15 mouse cellular contexts compared by ENCODE assay signal in genomic region chr6:52232984-52233545, GRCm38 (mm10). TPM values are rescaled to one million over a fixed set of nuclear protein-coding genes. Genes with fewer than 3 reads are reported as not detected.
A peak's percentile ranks its signal among the peaks of the same experiment; 100 is the strongest.
DNase-seq lines count a peak whose midpoint lies in the region; ATAC-seq lines count a peak whose summit lies in the region.
"Had no signal": no experiment of that assay in that cellular context is flagged by ENCODE, and none has a peak within 500 bp of the region (broad histone marks: within the 10 kb centered on the region; RNA-seq: fewer than 3 reads in every experiment).

No protein-coding gene starts in this region.

- peak overlapping the region; percentile 22; the same call in 1 of the 2 replicates for H3K4me3 ChIP-seq in heart, embryonic 10.5 days
- H3K4me3 ChIP-seq in midbrain, embryonic 11.5 days (ENCODE audit: low read depth, low read length): no peak overlapping the region
- H3K4me3 ChIP-seq in midbrain, embryonic 14.5 days (replicated peaks; ENCODE audit: low read depth, low read length): no peak overlapping the region
- peak overlapping the region; percentile 38 for H3K4me3 ChIP-seq in intestine, embryonic 15.5 days (replicated peaks)
- H3K4me3 ChIP-seq in neural tube, embryonic 15.5 days (replicated peaks): peak overlapping the region; percentile 57
- H3K4me3 ChIP-seq: forebrain, embryonic 13.5 days; heart, embryonic 12.5 days; liver, embryonic 12.5 days had no signal

- H3K27ac ChIP-seq in heart, embryonic 10.5 days: no peak overlapping the region
- no peak overlapping the region for H3K27ac ChIP-seq in midbrain, embryonic 11.5 days (ENCODE audit: low read depth, low read length)
- H3K27ac ChIP-seq in midbrain, embryonic 14.5 days (replicated peaks; ENCODE audit: low read depth, low read length): no peak overlapping the region
- H3K27ac ChIP-seq in intestine, embryonic 15.5 days: peak overlapping the region; percentile 48; the same call in 1 of the 2 replicates
- H3K27ac ChIP-seq in neural tube, embryonic 15.5 days (replicated peaks): peak overlapping the region; percentile 82
- H3K27ac ChIP-seq: forebrain, embryonic 13.5 days; liver, embryonic 12.5 days; macrophage had no signal

- peaks cover 99% of the 10 kb centered on the region for H3K27me3 ChIP-seq in heart, embryonic 10.5 days (ENCODE audit: insufficient read depth, poor library complexity, severe bottlenecking)
- H3K27me3 ChIP-seq in midbrain, embryonic 11.5 days (ENCODE audit: control insufficient read depth, insufficient read depth, low read length): peaks cover 94% of the 10 kb centered on the region
- H3K27me3 ChIP-seq in midbrain, embryonic 14.5 days (ENCODE audit: control insufficient read depth, insufficient read depth, low read length): peaks cover 96% of the 10 kb centered on the region
- peaks cover 92% of the 10 kb centered on the region for H3K27me3 ChIP-seq in intestine, embryonic 15.5 days (replicated peaks)
- H3K27me3 ChIP-seq in neural tube, embryonic 15.5 days (replicated peaks): peaks cover 17% of the 10 kb centered on the region

- H3K4me2 ChIP-seq in midbrain, embryonic 11.5 days: no peak overlapping the region
- no peak overlapping the region for H3K4me2 ChIP-seq in midbrain, embryonic 14.5 days (ENCODE audit: low read length)
- peak overlapping the region; percentile 48 for H3K4me2 ChIP-seq in intestine, embryonic 15.5 days (replicated peaks)
- H3K4me2 ChIP-seq in neural tube, embryonic 15.5 days: peak overlapping the region; percentile 57
- H3K4me2 ChIP-seq: forebrain, embryonic 13.5 days; heart, embryonic 12.5 days had no signal

- no peaks in the 10 kb centered on the region for H3K36me3 ChIP-seq in heart, embryonic 10.5 days
- H3K36me3 ChIP-seq in midbrain, embryonic 11.5 days (ENCODE audit: control insufficient read depth, insufficient read depth, low read length): no peaks in the 10 kb centered on the region
- H3K36me3 ChIP-seq in midbrain, embryonic 14.5 days (ENCODE audit: control insufficient read depth, insufficient read depth, low read length): no peaks in the 10 kb centered on the region
- H3K36me3 ChIP-seq in intestine, embryonic 15.5 days: no peaks in the 10 kb centered on the region
- no peaks in the 10 kb centered on the region for H3K36me3 ChIP-seq in neural tube, embryonic 15.5 days
- H3K36me3 ChIP-seq: heart, embryonic 12.5 days; liver, embryonic 12.5 days had no signal

- peaks cover 20% of the 10 kb centered on the region for H3K4me1 ChIP-seq in heart, embryonic 10.5 days
- H3K4me1 ChIP-seq in midbrain, embryonic 11.5 days (ENCODE audit: control insufficient read depth, insufficient read depth, low read length): no peaks in the 10 kb centered on the region; the same call in 1 of the 2 replicates
- no peaks in the 10 kb centered on the region for H3K4me1 ChIP-seq in midbrain, embryonic 14.5 days (ENCODE audit: control insufficient read depth, insufficient read depth, low read length)
- peaks cover 14% of the 10 kb centered on the region for H3K4me1 ChIP-seq in intestine, embryonic 15.5 days (replicated peaks)
- peaks cover 30% of the 10 kb centered on the region for H3K4me1 ChIP-seq in neural tube, embryonic 15.5 days
- H3K4me1 ChIP-seq: forebrain, embryonic 13.5 days; liver, embryonic 12.5 days had no signal

- H3K9me3 ChIP-seq in heart, embryonic 10.5 days: no peaks in the 10 kb centered on the region
- no peaks in the 10 kb centered on the region for H3K9me3 ChIP-seq in midbrain, embryonic 11.5 days (ENCODE audit: control insufficient read depth, low read length)
- H3K9me3 ChIP-seq in midbrain, embryonic 14.5 days (ENCODE audit: control insufficient read depth, low read length): no peaks in the 10 kb centered on the region
- no peaks in the 10 kb centered on the region for H3K9me3 ChIP-seq in intestine, embryonic 15.5 days
- no peaks in the 10 kb centered on the region for H3K9me3 ChIP-seq in neural tube, embryonic 15.5 days (replicated peaks)
- H3K9me3 ChIP-seq: forebrain, embryonic 13.5 days; heart, embryonic 12.5 days; liver, embryonic 12.5 days had no signal

- no peak overlapping the region for H3K9ac ChIP-seq in midbrain, embryonic 11.5 days (ENCODE audit: low read length)
- H3K9ac ChIP-seq in midbrain, embryonic 14.5 days (replicated peaks; ENCODE audit: low read length): no peak overlapping the region
- peak overlapping the region; percentile 44 for H3K9ac ChIP-seq in intestine, embryonic 15.5 days
- H3K9ac ChIP-seq in neural tube, embryonic 15.5 days (replicated peaks): peak overlapping the region; percentile 65
- H3K9ac ChIP-seq: forebrain, embryonic 13.5 days; heart, embryonic 12.5 days; liver, embryonic 12.5 days had no signal

- WGBS in heart, embryonic 10.5 days: 2% methylated on average over 23 of the region's 23 CpGs
- under 1% methylated on average over 23 of the region's 23 CpGs for WGBS in midbrain, embryonic 11.5 days
- WGBS in midbrain, embryonic 14.5 days: 2% methylated on average over 23 of the region's 23 CpGs
- 3% methylated on average over 23 of the region's 23 CpGs for WGBS in intestine, embryonic 15.5 days
- WGBS in neural tube, embryonic 15.5 days: 3% methylated on average over 23 of the region's 23 CpGs

- ATAC-seq in midbrain, embryonic 11.5 days (ENCODE audit: low FRiP score): no peak
- no peak for ATAC-seq in midbrain, embryonic 14.5 days (ENCODE audit: low FRiP score, low TSS enrichment)
- ATAC-seq in intestine, embryonic 15.5 days: no peak
- ATAC-seq in neural tube, embryonic 15.5 days (ENCODE audit: low FRiP score): no peak
- ATAC-seq in cerebellum, adult (ENCODE audit: insufficient number of reproducible peaks, low FRiP score, low TSS enrichment): no peak
- ATAC-seq: forebrain, embryonic 13.5 days; liver, embryonic 12.5 days had no signal

- peak; percentile 72 for DNase-seq in heart, embryonic 10.5 days (ENCODE audit: low spot score)
- no peak for DNase-seq in heart, adult 9 months (ENCODE audit: low spot score in 2 of 2)
- DNase-seq in midbrain, embryonic 11.5 days (ENCODE audit: low spot score, missing footprints): peak; percentile 97
- no peak for DNase-seq in midbrain, embryonic 14.5 days
- no peak for DNase-seq in spleen, adult 18-20 months
- DNase-seq: adrenal gland, postnatal 36 days; cerebellum, adult 11-12 months; layer of hippocampus, postnatal 36 days had no signal

RNA-seq across cellular contexts. Expression of gene Hoxa9, which starts 2.2 kb away (rescaled TPM):
- 0.37 and 5.6 TPM in 2 replicates for polyA plus RNA-seq in heart, embryonic 10.5 days (2016; fragmentation: Nextera tagmentation; extraction: Ambion mirVana)
- not detected in 2 replicates for polyA plus RNA-seq in midbrain, embryonic 11.5 days (2014; fragmentation: Nextera tagmentation; extraction: Ambion mirVana)
- not detected in 2 replicates for polyA plus RNA-seq in midbrain, embryonic 14.5 days (2014; fragmentation: Nextera tagmentation; extraction: Ambion mirVana)
- polyA plus RNA-seq in intestine, embryonic 15.5 days (2015; fragmentation: Nextera tagmentation; extraction: Ambion mirVana): 5.3 and 6.3 TPM in 2 replicates
- 64.3 and 77.5 TPM in 2 replicates for polyA plus RNA-seq in neural tube, embryonic 15.5 days (2015; fragmentation: Nextera tagmentation; extraction: Ambion mirVana)
- polyA plus RNA-seq: forebrain, embryonic 13.5 days had no signal

RNA-seq across cellular contexts. Expression of gene Hoxa10, which starts 7.6 kb away (rescaled TPM):
- 0.30 and 3.6 TPM in 2 replicates for polyA plus RNA-seq in heart, embryonic 10.5 days (2016; fragmentation: Nextera tagmentation; extraction: Ambion mirVana)
- polyA plus RNA-seq in midbrain, embryonic 11.5 days (2014; fragmentation: Nextera tagmentation; extraction: Ambion mirVana): not detected in 2 replicates
- polyA plus RNA-seq in midbrain, embryonic 14.5 days (2014; fragmentation: Nextera tagmentation; extraction: Ambion mirVana): not detected in 2 replicates
- 11.4 and 20.2 TPM in 2 replicates for polyA plus RNA-seq in intestine, embryonic 15.5 days (2015; fragmentation: Nextera tagmentation; extraction: Ambion mirVana)
- 48.9 and 69.7 TPM in 2 replicates for polyA plus RNA-seq in neural tube, embryonic 15.5 days (2015; fragmentation: Nextera tagmentation; extraction: Ambion mirVana)
- polyA plus RNA-seq: macrophage had no signal

RNA-seq across cellular contexts. Expression of gene Hoxa7, which starts 11.4 kb away (rescaled TPM):
- polyA plus RNA-seq in heart, embryonic 10.5 days (2016; fragmentation: Nextera tagmentation; extraction: Ambion mirVana): 0.11 and 2.5 TPM in 2 replicates
- 0.14 TPM in 1 of 2 replicates, not detected in the other for polyA plus RNA-seq in midbrain, embryonic 11.5 days (2014; fragmentation: Nextera tagmentation; extraction: Ambion mirVana)
- polyA plus RNA-seq in midbrain, embryonic 14.5 days (2014; fragmentation: Nextera tagmentation; extraction: Ambion mirVana): not detected in 2 replicates
- polyA plus RNA-seq in intestine, embryonic 15.5 days (2015; fragmentation: Nextera tagmentation; extraction: Ambion mirVana): 7.5 and 9.4 TPM in 2 replicates
- polyA plus RNA-seq in neural tube, embryonic 15.5 days (2015; fragmentation: Nextera tagmentation; extraction: Ambion mirVana): 86.8 and 109 TPM in 2 replicates
- polyA plus RNA-seq: forebrain, embryonic 13.5 days; heart, embryonic 12.5 days had no signal

RNA-seq across cellular contexts. Expression of gene Hoxa11, which starts 12.5 kb away (rescaled TPM):
- 0.06 and 1.7 TPM in 2 replicates for polyA plus RNA-seq in heart, embryonic 10.5 days (2016; fragmentation: Nextera tagmentation; extraction: Ambion mirVana)
- not detected in 2 replicates for polyA plus RNA-seq in midbrain, embryonic 11.5 days (2014; fragmentation: Nextera tagmentation; extraction: Ambion mirVana)
- not detected in 2 replicates for polyA plus RNA-seq in midbrain, embryonic 14.5 days (2014; fragmentation: Nextera tagmentation; extraction: Ambion mirVana)
- polyA plus RNA-seq in intestine, embryonic 15.5 days (2015; fragmentation: Nextera tagmentation; extraction: Ambion mirVana): 2.0 and 3.3 TPM in 2 replicates
- 4.3 and 9.6 TPM in 2 replicates for polyA plus RNA-seq in neural tube, embryonic 15.5 days (2015; fragmentation: Nextera tagmentation; extraction: Ambion mirVana)
- polyA plus RNA-seq: heart, embryonic 12.5 days; liver, embryonic 12.5 days; macrophage had no signal

RNA-seq across cellular contexts. Expression of gene Gm28308, which starts 19.9 kb away (rescaled TPM):
- not detected in 2 replicates for polyA plus RNA-seq in heart, embryonic 10.5 days (2016; fragmentation: Nextera tagmentation; extraction: Ambion mirVana)
- polyA plus RNA-seq in midbrain, embryonic 11.5 days (2014; fragmentation: Nextera tagmentation; extraction: Ambion mirVana): not detected in 2 replicates
- not detected in 2 replicates for polyA plus RNA-seq in midbrain, embryonic 14.5 days (2014; fragmentation: Nextera tagmentation; extraction: Ambion mirVana)
- polyA plus RNA-seq in intestine, embryonic 15.5 days (2015; fragmentation: Nextera tagmentation; extraction: Ambion mirVana): not detected in 2 replicates
- not detected in 2 replicates for polyA plus RNA-seq in neural tube, embryonic 15.5 days (2015; fragmentation: Nextera tagmentation; extraction: Ambion mirVana)
- polyA plus RNA-seq: forebrain, embryonic 13.5 days; heart, embryonic 12.5 days; liver, embryonic 12.5 days; macrophage had no signal

Comparison
In these comparisons a context has a peak if more than half of its experiments do, and no peak if none do; other contexts are left out.
1. DNase-seq: peak in heart, embryonic 10.5 days (single experiment) and midbrain, embryonic 11.5 days (single experiment); none in heart, adult 9 months (0 of 2), midbrain, embryonic 14.5 days (single experiment) and spleen, adult 18-20 months (0 of 2).
2. H3K27ac ChIP-seq: peak in intestine, embryonic 15.5 days (single experiment) and neural tube, embryonic 15.5 days (single experiment); none in heart, embryonic 10.5 days (single experiment), midbrain, embryonic 11.5 days (single experiment) and midbrain, embryonic 14.5 days (single experiment).
3. H3K4me3 ChIP-seq: peak in heart, embryonic 10.5 days (single experiment), intestine, embryonic 15.5 days (single experiment) and neural tube, embryonic 15.5 days (single experiment); none in midbrain, embryonic 11.5 days (single experiment) and midbrain, embryonic 14.5 days (single experiment).
4. H3K4me2 ChIP-seq: peak in intestine, embryonic 15.5 days (single experiment) and neural tube, embryonic 15.5 days (single experiment); none in midbrain, embryonic 11.5 days (single experiment) and midbrain, embryonic 14.5 days (single experiment).
5. H3K9ac ChIP-seq: peak in intestine, embryonic 15.5 days (single experiment) and neural tube, embryonic 15.5 days (single experiment); none in midbrain, embryonic 11.5 days (single experiment) and midbrain, embryonic 14.5 days (single experiment).